Mouse (Mus musculus) hindbrain, postnatal 0 days (tissue): ENCODE data around the gene Sec24a. TPM values are rescaled to one million over a fixed set of nuclear protein-coding genes. Genes with fewer than 3 reads are reported as not detected.

Experiments used
- ATAC-seq: fragments of 200-750 bp; cut with Nextera tagmentation; 2 replicates; pipeline ENCODE4 v1.8.0; 2017; ENCODE audit warnings: mild to moderate bottlenecking, moderate TSS enrichment, moderate library complexity
- DNase-seq: peaks from one replicate; pipeline ENCODE4 v3.0.0-alpha.2; 2015; ENCODE audit warnings: low spot score
- H3K27ac ChIP-seq: fragments of 300-500 bp; sonication (generic); 2 replicates; pipeline ENCODE4 v1.5.1; 2014; ENCODE audit warnings: mild to moderate bottlenecking
- H3K27me3 ChIP-seq: fragments of 300-500 bp; sonication (generic); 2 replicates; pipeline ENCODE4 v1.6.1; 2014; ENCODE audit warnings: low read length, mixed read lengths; ENCODE audit not compliant: insufficient read depth
- H3K36me3 ChIP-seq: fragments of 300-500 bp; sonication (generic); 2 replicates; pipeline ENCODE4 v1.6.1; 2014; ENCODE audit warnings: low read length, mixed read lengths; ENCODE audit not compliant: insufficient read depth
- H3K4me1 ChIP-seq: fragments of 300-500 bp; sonication (generic); 2 replicates; pipeline ENCODE4 v1.6.1; 2014; ENCODE audit warnings: antibody characterized with exemption, low read length, mixed read lengths; ENCODE audit not compliant: insufficient read depth
- H3K4me2 ChIP-seq: fragments of 300-500 bp; sonication (generic); 2 replicates; pipeline ENCODE4 v1.6.1; 2014; ENCODE audit warnings: low read depth, mild to moderate bottlenecking, low read length, moderate library complexity, mixed read lengths
- H3K4me3 ChIP-seq: fragments of 300-500 bp; sonication (generic); 2 replicates; pipeline ENCODE4 v1.5.1; 2014; ENCODE audit warnings: low read length
- H3K9ac ChIP-seq: fragments of 300-500 bp; sonication (generic); replicated peaks from 2 replicates; pipeline ENCODE4 v1.6.1; 2014; ENCODE audit warnings: mild to moderate bottlenecking, low read length, moderate library complexity, mixed read lengths
- H3K9me3 ChIP-seq: fragments of 300-500 bp; sonication (generic); 2 replicates; pipeline ENCODE4 v1.6.1; 2016; ENCODE audit warnings: low read length, mixed read lengths
- CTCF ChIP-seq: IDR thresholded peaks from 2 replicates; pipeline ENCODE4 v1.5.1; 2016; ENCODE audit warnings: antibody characterized with exemption, control low read depth, low read depth
- WGBS: fragments of 180-500 bp; shearing (Covaris S2); extraction: QIAGEN DNeasy Blood & Tissue Kit; methylation state at CpG from one replicate; pipeline ENCODE4 v1.1.7; 2014; 5-methylcytosine and 5-hydroxymethylcytosine counted together
- polyA plus RNA-seq: library from polyadenylated mRNA; unstranded; fragments of >200 nt; fragmentation: Nextera tagmentation; extraction: Ambion mirVana; gene quantifications from 2 replicates; pipeline ENCODE4 v1.2.1, GENCODE M21; 2015
- total RNA-seq: library from RNA; depleted of rRNA; stranded (reverse); fragments of >200 nt; gene quantifications from 2 replicates; pipeline ENCODE4 v1.2.3, GENCODE M21; 2014; rRNA removed

The Sec24a gene
- total and polyA plus RNA-seq, 2 experiments from 2014 or later = 10.6 to 13.9 TPM

DNA sequence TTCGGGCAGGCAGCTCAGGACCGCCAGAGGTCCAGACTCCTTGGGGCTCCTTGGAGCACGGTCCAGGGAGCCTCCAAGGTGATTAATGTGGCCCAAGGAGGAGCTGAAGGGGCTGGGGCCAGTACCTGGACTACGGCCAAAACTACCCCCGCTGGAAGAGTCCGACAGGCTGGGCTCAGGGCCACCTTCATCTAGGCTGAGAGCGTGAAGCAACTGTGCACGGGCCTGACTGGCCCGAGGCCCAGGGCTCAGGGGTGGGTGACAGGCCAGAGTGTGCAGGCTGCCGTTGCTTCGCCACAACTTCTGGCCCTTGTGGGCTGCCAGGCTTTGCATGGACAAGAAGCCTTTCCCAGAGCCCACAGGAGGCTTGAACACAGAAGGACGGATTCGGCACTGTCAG lies 118.1 kb downstream of the Sec24a start:
- H3K4me3 ChIP-seq = no peak overlapping the region
- no peak for TF ChIP-seq CTCF
- no peaks in the 10 kb centered on the region for H3K27me3 ChIP-seq
- WGBS = 53% methylated on average over 13 of the region's 13 CpGs
- H3K9ac ChIP-seq = no peak overlapping the region
- peak; percentile 56 for DNase-seq
- H3K4me1 ChIP-seq = peaks cover 4% of the 10 kb centered on the region; the same call in 1 of the 2 replicates
- no peaks in the 10 kb centered on the region for H3K9me3 ChIP-seq
- peak; percentile 30; the same call in 1 of the 2 replicates for ATAC-seq
- H3K4me2 ChIP-seq = no peak overlapping the region
- peaks cover 5% of the 10 kb centered on the region; the same call in 1 of the 2 replicates for H3K36me3 ChIP-seq
- peak overlapping the region; percentile 48; the same call in 1 of the 2 replicates for H3K27ac ChIP-seq

DNA sequence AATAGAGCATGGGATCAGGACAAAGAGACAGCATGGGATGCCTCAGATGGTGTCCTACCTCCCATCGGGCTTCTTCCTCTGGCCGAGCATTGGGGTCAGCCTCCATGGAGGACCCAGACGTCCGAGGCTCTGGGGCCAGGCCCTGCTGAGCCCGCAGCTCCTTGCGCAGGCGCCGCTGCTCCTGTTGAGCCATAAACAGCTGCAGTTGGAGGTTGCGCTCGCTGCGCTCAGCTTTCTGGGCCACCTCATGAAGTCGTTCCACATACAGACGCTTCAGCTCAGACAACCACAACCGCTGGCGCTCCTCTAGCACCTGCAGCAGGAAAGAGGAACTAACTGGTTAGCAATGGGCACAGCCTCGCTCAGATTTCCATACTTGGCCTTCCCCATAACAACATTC lies 119.2 kb downstream of the Sec24a start:
- peak overlapping the region; percentile 60; the same call in 1 of the 2 replicates for H3K27ac ChIP-seq
- H3K36me3 ChIP-seq = peaks cover 5% of the 10 kb centered on the region; the same call in 1 of the 2 replicates
- no peaks in the 10 kb centered on the region for H3K4me1 ChIP-seq
- H3K27me3 ChIP-seq = no peaks in the 10 kb centered on the region
- no peak overlapping the region for H3K9ac ChIP-seq
- 56% methylated on average over 16 of the region's 16 CpGs for WGBS
- H3K4me3 ChIP-seq = no peak overlapping the region
- TF ChIP-seq CTCF = no peak
- no peak for DNase-seq
- no peaks in the 10 kb centered on the region for H3K9me3 ChIP-seq
- ATAC-seq = no peak
- no peak overlapping the region for H3K4me2 ChIP-seq

DNA sequence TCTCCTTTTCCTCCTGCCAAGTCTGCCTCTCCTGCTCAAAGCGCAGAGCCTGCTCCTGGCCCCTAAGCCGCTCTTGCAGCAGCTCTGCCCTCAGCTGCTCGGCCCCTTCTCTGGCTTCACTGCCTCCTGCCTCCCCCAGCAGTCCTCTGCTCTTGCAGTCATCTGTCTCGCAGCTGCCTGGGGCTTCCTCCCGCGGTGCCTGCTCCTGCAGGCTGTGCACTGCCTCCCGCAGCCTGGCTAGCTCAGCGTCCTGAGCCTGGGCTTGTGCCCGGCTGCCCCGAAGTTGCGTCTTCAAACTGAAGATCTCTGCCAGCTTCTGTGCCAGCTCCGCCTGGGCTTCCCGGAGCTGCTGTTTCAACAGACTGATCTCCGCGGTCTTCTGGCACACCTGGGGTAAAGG lies 119.7 kb downstream of the Sec24a start:
- peak; percentile 50 for ATAC-seq
- DNase-seq = peak; percentile 56
- Histone ChIP-seq H3K27me3 (no peaks in the 10 kb centered on the region), H3K4me2 (peak overlapping the region; percentile 13; the same call in 1 of the 2 replicates), H3K9me3 (no peaks in the 10 kb centered on the region), H3K27ac (peak overlapping the region; percentile 60; the same call in 1 of the 2 replicates), H3K4me3 (no peak overlapping the region), H3K36me3 (peaks cover 5% of the 10 kb centered on the region; the same call in 1 of the 2 replicates), H3K9ac (0 out of 2 replicates have a peak overlapping the region, but pooled peaks have one; percentile 13), H3K4me1 (no peaks in the 10 kb centered on the region)
- TF ChIP-seq CTCF = no peak
- 33% methylated on average over 15 of the region's 15 CpGs for WGBS

DNA sequence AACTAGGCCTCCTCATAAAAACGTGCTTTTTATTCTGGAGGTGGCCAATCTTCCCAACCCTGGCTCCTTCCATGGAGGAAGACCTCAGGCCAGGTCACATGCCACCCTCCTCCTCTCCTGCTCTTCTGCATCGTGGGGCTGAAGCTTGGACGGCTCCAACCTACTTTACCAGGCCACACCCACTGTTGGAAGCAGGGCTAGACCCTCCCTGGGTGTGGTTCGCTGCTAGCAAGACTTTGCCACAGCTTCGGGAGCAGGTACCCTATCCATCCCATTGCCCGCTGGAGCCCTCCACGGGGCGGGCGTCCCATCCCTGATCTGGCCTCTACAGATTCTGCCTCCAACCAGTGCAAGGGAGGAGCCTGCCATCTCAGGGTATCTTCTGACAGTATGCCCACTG lies 120.2 kb downstream of the Sec24a start:
- 0 out of 2 replicates have a peak overlapping the region, but pooled peaks have one; percentile 60 for H3K27ac ChIP-seq
- WGBS = 65% methylated on average over 9 of the region's 9 CpGs
- no peak for ATAC-seq
- 0 out of 2 replicates have a peak overlapping the region, but pooled peaks have one; percentile 13 for H3K9ac ChIP-seq
- H3K4me2 ChIP-seq = peak overlapping the region; percentile 13; the same call in 1 of the 2 replicates
- TF ChIP-seq CTCF = no peak
- peaks cover 5% of the 10 kb centered on the region; the same call in 1 of the 2 replicates for H3K36me3 ChIP-seq
- H3K4me1 ChIP-seq = no peaks in the 10 kb centered on the region
- H3K9me3 ChIP-seq = no peaks in the 10 kb centered on the region
- no peak overlapping the region for H3K4me3 ChIP-seq
- DNase-seq = no peak
- no peaks in the 10 kb centered on the region for H3K27me3 ChIP-seq

Other genes with a start within 250 kb of the Sec24a start
- gene Phykpl, start 178.9 kb downstream of the Sec24a start, total RNA-seq = 3.8 and 5.3 TPM in 2 replicates
- gene Phykpl, start 178.9 kb downstream of the Sec24a start, polyA plus RNA-seq = 7.9 and 8.6 TPM in 2 replicates
- gene Hnrnpab, start 156.8 kb downstream of the Sec24a start, total RNA-seq = 212 and 258 TPM in 2 replicates
- 229 and 231 TPM in 2 replicates for gene Hnrnpab, start 156.8 kb downstream of the Sec24a start, polyA plus RNA-seq
- 43.9 and 60.8 TPM in 2 replicates for gene Nhp2, start 143.9 kb downstream of the Sec24a start, total RNA-seq
- gene Nhp2, start 143.9 kb downstream of the Sec24a start, polyA plus RNA-seq = 105 and 109 TPM in 2 replicates
- 81.3 and 99.9 TPM in 2 replicates for gene Rmnd5b, start 127.7 kb downstream of the Sec24a start, total RNA-seq
- gene Rmnd5b, start 127.7 kb downstream of the Sec24a start, polyA plus RNA-seq = 60.9 and 63.8 TPM in 2 replicates
- gene N4bp3, start 112.8 kb downstream of the Sec24a start, total RNA-seq = 48.0 and 55.6 TPM in 2 replicates
- gene N4bp3, start 112.8 kb downstream of the Sec24a start, polyA plus RNA-seq = 29.0 and 30.3 TPM in 2 replicates
- gene D930048N14Rik, start 112.7 kb downstream of the Sec24a start, total RNA-seq = 0.75 and 2.3 TPM in 2 replicates
- 1.1 and 1.4 TPM in 2 replicates for gene D930048N14Rik, start 112.7 kb downstream of the Sec24a start, polyA plus RNA-seq
- 16.8 and 23.8 TPM in 2 replicates for gene 0610009B22Rik, start 74.8 kb downstream of the Sec24a start, total RNA-seq
- gene 0610009B22Rik, start 74.8 kb downstream of the Sec24a start, polyA plus RNA-seq = 92.3 and 96.0 TPM in 2 replicates
- 78.2 and 118 TPM in 2 replicates for gene Sar1b, start 53 bp upstream of the Sec24a start, total RNA-seq
- 235 and 244 TPM in 2 replicates for gene Sar1b, start 53 bp upstream of the Sec24a start, polyA plus RNA-seq
- 3.1 and 4.3 TPM in 2 replicates for gene Jade2, start 94.0 kb upstream of the Sec24a start, total RNA-seq
- 1.1 and 1.2 TPM in 2 replicates for gene Jade2, start 94.0 kb upstream of the Sec24a start, polyA plus RNA-seq
- gene Cdkn2aipnl, start 204.0 kb upstream of the Sec24a start, total RNA-seq = 84.6 and 87.8 TPM in 2 replicates
- gene Cdkn2aipnl, start 204.0 kb upstream of the Sec24a start, polyA plus RNA-seq = 99.5 and 104 TPM in 2 replicates
- 123 and 125 TPM in 2 replicates for gene Ube2b, start 237.1 kb upstream of the Sec24a start, total RNA-seq
- gene Ube2b, start 237.1 kb upstream of the Sec24a start, polyA plus RNA-seq = 230 and 236 TPM in 2 replicates
- 12.7 and 16.0 TPM in 2 replicates for gene Cdkl3, start 240.6 kb upstream of the Sec24a start, total RNA-seq
- 34.9 and 37.6 TPM in 2 replicates for gene Cdkl3, start 240.6 kb upstream of the Sec24a start, polyA plus RNA-seq